Mouse (Mus musculus) liver, adult (tissue): Measurements from ENCODE around the gene Zfp710.

ENCODE experiments used
- GATA4 ChIP-seq: IDR thresholded peaks from 2 replicates; pipeline ENCODE4 v1.6.1; 2014; ENCODE audit warnings: mild to moderate bottlenecking, low read length; ENCODE audit not compliant: insufficient replicate concordance

Gene Zfp710

GRCm38 (mm10) chr7:80024521-80025390 lies at the start of gene Zfp710:
TSS of gene Zfp710 (plus strand) at chr7:80024814.
- no peak for TF ChIP-seq GATA4

DNA sequence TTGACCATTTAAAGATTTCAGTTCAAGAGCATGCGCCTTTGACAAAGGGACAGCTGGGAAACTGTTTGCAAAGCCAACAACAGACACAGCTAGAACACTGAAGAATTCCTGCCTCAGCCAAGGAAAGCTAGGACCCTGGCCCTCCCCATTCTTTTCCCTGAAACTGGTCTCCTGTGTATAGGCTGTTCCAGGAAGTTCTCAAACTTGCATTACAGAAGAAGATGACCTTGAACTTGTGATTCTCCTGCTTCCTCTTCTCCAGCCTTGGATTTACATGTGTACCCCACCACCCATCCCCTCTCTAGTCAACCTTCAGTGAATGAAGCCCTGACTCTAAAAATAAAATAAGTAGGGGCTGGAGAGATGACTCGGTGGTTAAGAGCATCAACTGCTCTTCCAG lies 49.3 kb upstream of the Zfp710 start:
- TF ChIP-seq GATA4: no peak

GRCm38 (mm10) chr7:79986717-79987116 lies 37.9 kb upstream of the Zfp710 start:
- TF ChIP-seq GATA4: no peak

- no peak for TF ChIP-seq GATA4
These were observed 36.9 kb upstream of the Zfp710 start for GRCm38 (mm10) chr7:79987745-79988144.

GRCm38 (mm10) chr7:79994476-79994875 lies 30.1 kb upstream of the Zfp710 start:
- no peak for TF ChIP-seq GATA4

GRCm38 (mm10) chr7:79997761-79998160 lies 26.9 kb upstream of the Zfp710 start:
- TF ChIP-seq GATA4: no peak

DNA sequence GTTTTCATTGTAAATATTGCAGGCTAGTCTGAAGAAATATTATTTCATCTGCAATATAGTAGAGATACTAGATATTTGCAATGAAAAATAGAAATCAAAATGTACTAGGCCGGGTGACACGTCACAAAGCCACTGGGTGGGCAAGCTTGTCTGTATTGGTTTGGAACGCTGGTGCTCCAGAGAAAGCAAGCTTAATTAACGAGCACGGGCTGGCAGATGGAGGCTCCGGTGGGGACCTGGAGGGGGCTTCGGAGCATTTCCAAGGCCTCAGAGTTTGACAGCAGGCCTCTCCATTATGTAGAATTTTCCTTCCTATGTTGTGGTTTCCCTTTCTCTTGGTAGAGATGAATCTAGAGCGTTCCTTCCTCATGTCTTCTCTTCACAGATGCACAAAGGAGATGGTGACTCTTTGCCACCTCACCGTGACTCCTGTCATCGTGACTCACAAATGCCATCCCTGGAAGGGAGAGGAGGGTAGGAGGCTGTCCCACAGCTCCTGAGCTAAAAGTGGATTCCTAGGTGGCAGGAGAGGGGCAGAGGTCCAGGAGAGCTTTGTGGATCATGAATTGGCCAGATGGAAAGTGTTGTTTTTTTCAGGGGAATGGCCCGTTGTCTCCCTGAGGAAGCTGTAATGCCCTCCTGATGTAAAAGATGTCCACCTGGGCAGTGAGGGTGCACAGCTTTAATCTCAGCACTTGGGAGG lies 22.1 kb upstream of the Zfp710 start:
- TF ChIP-seq GATA4: no peak

- TF ChIP-seq GATA4: no peak
These were observed 19.6 kb upstream of the Zfp710 start for GRCm38 (mm10) chr7:80004776-80005554.

GRCm38 (mm10) chr7:80010680-80011079 lies 13.9 kb upstream of the Zfp710 start:
- TF ChIP-seq GATA4: no peak

DNA sequence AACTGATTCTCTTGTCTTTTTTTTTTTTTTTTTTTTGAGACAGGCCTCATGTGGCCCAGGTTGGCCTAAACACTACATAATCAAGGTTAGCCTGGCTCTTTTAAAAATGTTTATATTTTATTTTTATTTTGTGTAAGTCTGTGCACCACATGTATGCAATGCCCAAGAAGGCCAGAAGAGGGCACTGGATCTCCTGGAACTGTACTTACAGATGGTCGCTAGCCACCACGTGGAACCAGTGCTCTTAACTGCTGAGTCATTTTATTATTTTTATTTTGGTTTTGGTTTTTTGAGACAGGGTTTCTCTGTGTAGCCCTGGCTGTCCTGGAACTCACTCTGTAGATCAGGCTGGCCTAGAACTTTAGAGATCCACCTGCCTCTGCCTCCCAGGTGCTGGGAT lies 13.1 kb upstream of the Zfp710 start:
- no peak for TF ChIP-seq GATA4

GRCm38 (mm10) chr7:80013884-80014550 lies 10.6 kb upstream of the Zfp710 start:
- peak; percentile 95 for TF ChIP-seq GATA4

GRCm38 (mm10) chr7:80014826-80015755 lies 9.5 kb upstream of the Zfp710 start:
- TF ChIP-seq GATA4: no peak

DNA sequence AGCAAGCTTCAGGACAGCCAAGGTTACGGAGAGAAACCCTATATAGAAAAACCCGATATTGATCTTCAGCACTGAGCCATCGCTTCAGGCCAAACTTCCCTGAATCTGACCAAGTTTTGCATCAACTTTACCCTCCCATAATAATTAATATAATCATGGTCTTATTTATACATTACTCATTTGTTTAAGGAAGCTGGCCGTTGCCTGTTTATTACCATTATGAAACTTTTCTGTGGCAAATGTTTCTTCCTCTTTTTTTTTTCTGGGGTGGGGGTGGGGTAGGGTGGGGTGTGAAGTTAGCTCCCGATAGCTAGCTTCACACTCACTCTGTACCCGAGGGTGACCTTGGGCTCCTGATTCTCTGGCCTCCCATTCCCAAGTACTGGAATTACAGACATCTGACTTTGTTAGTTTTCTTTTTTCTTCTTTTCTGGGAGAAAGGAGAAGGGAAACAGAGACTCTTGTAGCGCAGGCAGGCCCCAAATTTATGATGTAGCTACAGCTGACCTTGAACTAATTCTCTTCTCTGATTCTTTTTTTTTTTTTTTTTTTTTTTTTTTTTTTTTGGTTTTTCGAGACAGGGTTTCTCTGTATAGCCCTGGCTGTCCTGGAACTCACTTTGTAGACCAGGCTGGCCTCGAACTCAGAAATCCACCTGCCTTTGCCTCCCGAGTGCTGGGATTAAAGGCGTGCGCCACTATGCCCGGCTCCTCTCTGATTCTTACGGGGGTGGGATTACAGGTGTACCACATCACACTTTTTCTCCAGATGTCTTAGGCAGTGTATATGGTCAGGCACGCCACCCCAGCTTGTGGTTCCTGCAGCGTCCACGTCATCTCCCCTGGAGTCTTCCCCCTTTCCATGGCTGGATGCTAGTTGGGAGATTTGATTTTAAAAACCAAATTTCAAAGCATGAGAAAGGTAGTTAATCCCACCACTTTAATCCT lies 5.8 kb upstream of the Zfp710 start:
- no peak for TF ChIP-seq GATA4
